Mouse (Mus musculus): ENCODE results near the gene Olfr206.
"Not testable (repeated sequence)": the region's sequence is repeated elsewhere in the genome, so short reads cannot be mapped to it uniquely, and the experiment has no call there.

The Olfr206 gene

GRCm38 (mm10) chr16:59349146-59349545 is at the start of gene Olfr206:
TSS of gene Olfr206 (minus strand) at chr16:59349246.
- no peak for DNase-seq (ENCODE audit: low spot score)

GRCm38 (mm10) chr16:59393300-59393699 is 44.3 kb upstream of the Olfr206 start:
- DNase-seq (ENCODE audit: low spot score) = no peak

GRCm38 (mm10) chr16:59363893-59364292 is 14.8 kb upstream of the Olfr206 start, which contains the start of gene Olfr209:
TSS of gene Olfr209 (minus strand) at chr16:59363993.
- DNase-seq (ENCODE audit: low spot score) = no peak

- DNase-seq (ENCODE audit: low spot score) = no peak
Observed at GRCm38 (mm10) chr16:59331038-59331437, 18.0 kb downstream of the Olfr206 start, which contains the start of gene Olfr205. TSS of gene Olfr205 (minus strand) at chr16:59331138.

- not testable (repeated sequence) for DNase-seq (ENCODE audit: low spot score)
Observed at GRCm38 (mm10) chr16:59323262-59323661, 25.8 kb downstream of the Olfr206 start.

GRCm38 (mm10) chr16:59318148-59318547 is 30.9 kb downstream of the Olfr206 start, which contains the start of gene Olfr204:
TSS of gene Olfr204 (minus strand) at chr16:59318248.
- no peak for DNase-seq (ENCODE audit: low spot score)

GRCm38 (mm10) chr16:59298581-59298980 is 50.5 kb downstream of the Olfr206 start, which contains the start of gene Olfr203:
TSS of gene Olfr203 (plus strand) at chr16:59298881.
- DNase-seq (ENCODE audit: low spot score) = no peak
